Mouse (Mus musculus) hindbrain, postnatal 0 days (tissue): ENCODE results near the gene Pde12. TPM values are rescaled to one million over a fixed set of nuclear protein-coding genes. Genes with fewer than 3 reads are reported as not detected.

Experiments
- ATAC-seq: fragments of 200-750 bp; cut with Nextera tagmentation; 2 replicates; pipeline ENCODE4 v1.8.0; 2017; ENCODE audit warnings: mild to moderate bottlenecking, moderate TSS enrichment, moderate library complexity
- DNase-seq: peaks from one replicate; pipeline ENCODE4 v3.0.0-alpha.2; 2015; ENCODE audit warnings: low spot score
- H3K27ac ChIP-seq: fragments of 300-500 bp; sonication (generic); 2 replicates; pipeline ENCODE4 v1.5.1; 2014; ENCODE audit warnings: mild to moderate bottlenecking
- H3K27me3 ChIP-seq: fragments of 300-500 bp; sonication (generic); 2 replicates; pipeline ENCODE4 v1.6.1; 2014; ENCODE audit warnings: low read length, mixed read lengths; ENCODE audit not compliant: insufficient read depth
- H3K36me3 ChIP-seq: fragments of 300-500 bp; sonication (generic); 2 replicates; pipeline ENCODE4 v1.6.1; 2014; ENCODE audit warnings: low read length, mixed read lengths; ENCODE audit not compliant: insufficient read depth
- H3K4me1 ChIP-seq: fragments of 300-500 bp; sonication (generic); 2 replicates; pipeline ENCODE4 v1.6.1; 2014; ENCODE audit warnings: antibody characterized with exemption, low read length, mixed read lengths; ENCODE audit not compliant: insufficient read depth
- H3K4me2 ChIP-seq: fragments of 300-500 bp; sonication (generic); 2 replicates; pipeline ENCODE4 v1.6.1; 2014; ENCODE audit warnings: low read depth, mild to moderate bottlenecking, low read length, moderate library complexity, mixed read lengths
- H3K4me3 ChIP-seq: fragments of 300-500 bp; sonication (generic); 2 replicates; pipeline ENCODE4 v1.5.1; 2014; ENCODE audit warnings: low read length
- H3K9ac ChIP-seq: fragments of 300-500 bp; sonication (generic); replicated peaks from 2 replicates; pipeline ENCODE4 v1.6.1; 2014; ENCODE audit warnings: mild to moderate bottlenecking, low read length, moderate library complexity, mixed read lengths
- H3K9me3 ChIP-seq: fragments of 300-500 bp; sonication (generic); 2 replicates; pipeline ENCODE4 v1.6.1; 2016; ENCODE audit warnings: low read length, mixed read lengths
- CTCF ChIP-seq: IDR thresholded peaks from 2 replicates; pipeline ENCODE4 v1.5.1; 2016; ENCODE audit warnings: antibody characterized with exemption, control low read depth, low read depth
- WGBS: fragments of 180-500 bp; shearing (Covaris S2); extraction: QIAGEN DNeasy Blood & Tissue Kit; methylation state at CpG from one replicate; pipeline ENCODE4 v1.1.7; 2014; 5-methylcytosine and 5-hydroxymethylcytosine counted together
- microRNA-seq, 2 experiments: library from miRNA; unstranded; fragments of <30 nt; microRNA quantifications; one replicate each; pipeline ENCODE4; 2016
- polyA plus RNA-seq: library from polyadenylated mRNA; unstranded; fragments of >200 nt; fragmentation: Nextera tagmentation; extraction: Ambion mirVana; gene quantifications from 2 replicates; pipeline ENCODE4 v1.2.1, GENCODE M21; 2015
- total RNA-seq: library from RNA; depleted of rRNA; stranded (reverse); fragments of >200 nt; gene quantifications from 2 replicates; pipeline ENCODE4 v1.2.3, GENCODE M21; 2014; rRNA removed

The Pde12 gene
- total and polyA plus RNA-seq, 2 experiments from 2014 or later: 9.5 to 15.2 TPM

- DNase-seq: peak; percentile 44
- Histone ChIP-seq H3K9me3 (no peaks in the 10 kb centered on the region), H3K27me3 (no peaks in the 10 kb centered on the region), H3K4me3 (peak overlapping the region; percentile 83), H3K36me3 (peaks cover 2% of the 10 kb centered on the region; the same call in 1 of the 2 replicates), H3K4me1 (no peaks in the 10 kb centered on the region; the same call in 1 of the 2 replicates), H3K4me2 (peak overlapping the region; percentile 91), H3K27ac (peak overlapping the region; percentile 96), H3K9ac (peak overlapping the region; percentile 44)
- no peak; the same call in 1 of the 2 replicates for ATAC-seq
- no peak for TF ChIP-seq CTCF
- 26% methylated on average over 17 of the region's 17 CpGs for WGBS
Measured at GRCm38 (mm10) chr14:26637025-26637850, 32.4 kb downstream of the Pde12 start.

- Histone ChIP-seq H3K9me3 (no peaks in the 10 kb centered on the region), H3K4me1 (no peaks in the 10 kb centered on the region), H3K4me3 (no peak overlapping the region), H3K27me3 (no peaks in the 10 kb centered on the region), H3K9ac (no peak overlapping the region), H3K4me2 (no peak overlapping the region), H3K36me3 (peaks cover 57% of the 10 kb centered on the region), H3K27ac (no peak overlapping the region)
- 94% methylated on average over 5 of the region's 5 CpGs for WGBS
- DNase-seq (no peak), ATAC-seq (no peak)
- no peak for TF ChIP-seq CTCF
Measured at GRCm38 (mm10) chr14:26626605-26627140, 43.0 kb downstream of the Pde12 start.

- no peak overlapping the region for H3K9ac ChIP-seq
- H3K9me3 ChIP-seq: no peaks in the 10 kb centered on the region
- TF ChIP-seq CTCF: no peak
- H3K4me1 ChIP-seq: no peaks in the 10 kb centered on the region
- H3K4me2 ChIP-seq: no peak overlapping the region
- peaks cover 58% of the 10 kb centered on the region for H3K36me3 ChIP-seq
- no peak overlapping the region for H3K27ac ChIP-seq
- ATAC-seq: no peak
- H3K4me3 ChIP-seq: no peak overlapping the region
- 89% methylated on average over 4 of the region's 4 CpGs for WGBS
- no peak for DNase-seq
- no peaks in the 10 kb centered on the region for H3K27me3 ChIP-seq
Measured at GRCm38 (mm10) chr14:26625301-26625700, 44.4 kb downstream of the Pde12 start.

GRCm38 (mm10) chr14:26610689-26611088, 59.0 kb downstream of the Pde12 start:
- 94% methylated on average over 4 of the region's 4 CpGs for WGBS
- Histone ChIP-seq H3K36me3 (peaks cover 43% of the 10 kb centered on the region), H3K4me2 (no peak overlapping the region), H3K4me3 (no peak overlapping the region), H3K27me3 (no peaks in the 10 kb centered on the region), H3K9ac (no peak overlapping the region), H3K27ac (no peak overlapping the region), H3K9me3 (no peaks in the 10 kb centered on the region), H3K4me1 (no peaks in the 10 kb centered on the region)
- DNase-seq (no peak), ATAC-seq (no peak)
- no peak for TF ChIP-seq CTCF

Small RNA genes within 50 kb of the gene (microRNA-seq; reads per million reads assigned to microRNA genes)
- 0 to 0.72 reads per million in 2 experiments for gene Mir7672

Other genes starting within 250 kb of the Pde12 start
- 16.1 and 17.1 TPM in 2 replicates for gene Slmap, start 135.0 kb downstream of the Pde12 start, total RNA-seq
- gene Slmap, start 135.0 kb downstream of the Pde12 start, polyA plus RNA-seq: 11.3 and 11.7 TPM in 2 replicates
- 23.8 and 33.8 TPM in 2 replicates for gene Dennd6a, start 96.0 kb downstream of the Pde12 start, total RNA-seq
- 13.7 and 14.9 TPM in 2 replicates for gene Dennd6a, start 96.0 kb downstream of the Pde12 start, polyA plus RNA-seq
- 111 and 119 TPM in 2 replicates for gene Arf4, start 31.8 kb downstream of the Pde12 start, total RNA-seq
- gene Arf4, start 31.8 kb downstream of the Pde12 start, polyA plus RNA-seq: 385 and 395 TPM in 2 replicates
- gene Dnah12, start 23.4 kb upstream of the Pde12 start, total RNA-seq: 0.63 and 1.0 TPM in 2 replicates
- gene Dnah12, start 23.4 kb upstream of the Pde12 start, polyA plus RNA-seq: 0.14 and 0.16 TPM in 2 replicates
- gene Asb14, start 224.7 kb upstream of the Pde12 start, total RNA-seq: not detected in 2 replicates
- gene Asb14, start 224.7 kb upstream of the Pde12 start, polyA plus RNA-seq: 0.13 and 0.29 TPM in 2 replicates